Mouse (Mus musculus): Measurements from ENCODE around the gene Snx3.

Snx3 gene

DNA sequence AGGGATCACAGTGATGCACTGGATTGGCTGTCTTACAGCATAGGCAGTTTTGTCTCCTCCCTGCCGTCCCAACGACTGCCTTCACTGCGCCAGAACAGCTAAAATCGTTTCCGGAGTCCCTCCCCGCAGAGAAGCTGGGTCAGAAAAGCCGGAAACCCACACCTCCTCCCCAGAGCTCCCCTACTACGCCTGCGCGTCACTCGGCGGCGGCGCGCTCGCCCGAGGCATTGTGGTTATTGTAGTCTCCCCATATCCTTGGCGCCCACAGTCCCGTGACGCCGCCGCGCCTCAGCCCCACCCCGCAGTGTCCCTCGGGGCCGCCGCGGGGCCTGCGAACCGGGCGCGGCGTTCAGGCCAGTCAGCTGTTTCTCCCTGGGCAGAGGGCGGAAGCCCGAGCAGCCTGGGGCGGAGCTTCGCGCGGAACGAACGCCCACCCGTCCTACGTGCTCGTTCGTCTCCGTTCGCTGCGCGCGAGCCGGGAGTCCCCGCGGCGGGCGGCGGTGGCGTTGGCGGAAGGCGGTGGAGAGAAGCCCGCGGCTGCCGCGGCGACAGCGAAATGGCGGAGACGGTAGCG, at the start of gene Snx3:
Gene Snx3, plus strand, starts transcription at position 256 of the 574 bp plus-strand sequence.
- DNase-seq (ENCODE audit: low spot score): peak; percentile 98

DNA sequence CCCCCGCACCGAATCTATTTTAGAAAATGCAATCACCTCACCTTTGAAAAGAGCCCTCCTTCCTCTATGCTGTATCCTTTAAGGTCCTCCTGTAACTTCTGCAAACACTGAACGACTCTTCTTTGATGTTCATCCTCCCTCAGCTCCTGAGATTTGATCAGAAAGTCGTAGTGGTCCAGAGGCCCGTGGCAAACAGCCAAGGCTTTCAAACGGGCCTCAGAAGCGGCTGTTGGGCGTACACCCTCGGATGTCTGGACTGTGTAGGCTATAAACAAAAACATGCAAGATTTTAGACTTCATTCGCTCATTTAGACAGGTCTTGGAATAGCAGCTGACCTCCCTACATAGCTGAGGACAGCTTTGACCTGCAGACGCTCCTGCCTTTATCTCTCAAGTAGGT, 47.6 kb upstream of the Snx3 start:
- no peak for DNase-seq (ENCODE audit: low spot score)

DNA sequence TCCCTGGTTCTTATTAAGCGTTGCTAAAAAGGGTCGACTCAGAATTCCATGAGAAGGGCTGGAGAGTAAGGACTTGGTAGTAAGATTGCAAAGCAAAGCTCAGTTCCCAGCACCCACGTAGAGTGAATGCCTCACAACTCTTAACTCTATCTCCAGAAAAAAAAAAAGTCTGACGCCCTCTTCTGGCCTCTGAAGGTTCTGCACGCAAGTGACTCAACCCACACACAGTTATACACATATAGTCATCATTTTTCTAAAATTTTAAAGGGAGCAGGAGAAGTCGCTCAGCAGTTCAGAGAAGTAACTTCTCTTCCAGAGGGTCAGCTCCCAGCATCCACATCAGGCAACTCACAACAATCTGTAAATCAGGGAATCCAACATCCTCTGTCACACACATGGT, 47.1 kb upstream of the Snx3 start:
- no peak for DNase-seq (ENCODE audit: low spot score)

DNA sequence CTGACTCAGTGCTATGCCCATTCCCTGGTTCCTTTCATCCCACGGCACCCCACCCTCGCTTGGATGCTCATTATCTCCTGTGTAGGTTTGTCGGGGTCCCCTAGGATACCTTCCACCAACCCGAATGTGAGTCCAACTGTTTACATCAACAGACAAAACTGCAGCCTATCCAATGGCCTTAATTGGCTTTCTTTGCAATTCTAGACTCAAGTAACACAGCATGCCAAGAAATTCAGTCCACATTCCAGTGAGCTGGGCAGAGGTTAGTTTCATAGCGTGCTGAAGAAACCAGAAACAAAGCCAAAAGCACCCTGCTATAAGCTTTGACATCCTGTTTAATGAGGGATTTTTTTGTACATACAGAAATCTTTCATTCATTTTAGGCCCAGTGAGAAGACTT, 45.8 kb upstream of the Snx3 start:
- no peak for DNase-seq (ENCODE audit: low spot score)

DNA sequence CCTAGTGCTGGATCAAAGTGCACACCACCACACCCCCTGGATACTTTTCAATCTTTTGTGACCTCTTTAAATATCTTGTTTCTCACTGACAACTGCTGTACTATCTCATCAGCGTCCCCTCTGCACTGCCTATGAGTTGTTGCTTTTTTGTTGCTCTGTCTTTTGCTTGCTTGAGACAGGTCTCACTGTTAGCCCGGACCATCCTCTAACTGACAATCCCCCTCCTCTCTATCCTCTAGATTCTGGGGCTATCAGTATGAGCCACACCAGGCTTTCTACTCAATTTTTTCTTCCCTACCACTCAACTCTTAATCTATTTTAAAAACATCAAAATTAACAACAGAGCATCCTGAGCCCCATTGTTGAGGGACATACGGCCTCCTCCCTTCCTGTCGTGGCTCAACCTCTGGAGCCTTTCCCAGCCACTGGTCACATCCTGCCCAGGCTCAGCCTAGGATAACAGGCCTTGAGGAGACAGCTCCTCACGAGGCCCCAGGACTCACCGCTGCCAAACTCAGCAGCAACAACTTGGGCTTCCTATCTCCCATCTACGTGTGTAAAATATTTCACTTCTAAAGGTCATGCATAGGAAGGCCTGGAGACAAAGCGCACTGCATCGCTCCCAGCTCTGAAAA, 44.2 kb upstream of the Snx3 start:
- no peak for DNase-seq (ENCODE audit: low spot score)

DNA sequence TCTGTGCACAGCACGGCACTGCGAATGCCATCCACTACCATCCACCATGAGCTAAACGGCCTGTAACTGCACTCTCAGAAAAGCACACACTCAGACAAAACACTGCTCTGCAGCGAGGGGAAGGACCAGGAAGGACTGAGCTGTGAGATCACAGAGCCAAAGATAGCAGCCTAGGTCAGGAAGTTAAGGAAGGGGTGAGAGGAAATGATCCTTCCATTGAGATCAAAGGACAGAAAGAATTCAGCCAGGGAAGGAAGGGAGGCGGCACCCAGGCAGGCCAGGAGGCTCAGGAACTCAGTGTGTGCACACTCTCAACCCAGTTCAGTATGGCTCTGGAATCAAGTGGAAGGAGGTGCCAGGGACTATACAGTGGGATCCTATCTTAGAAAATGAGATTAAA, 37.6 kb upstream of the Snx3 start:
- DNase-seq (ENCODE audit: low spot score): no peak

DNA sequence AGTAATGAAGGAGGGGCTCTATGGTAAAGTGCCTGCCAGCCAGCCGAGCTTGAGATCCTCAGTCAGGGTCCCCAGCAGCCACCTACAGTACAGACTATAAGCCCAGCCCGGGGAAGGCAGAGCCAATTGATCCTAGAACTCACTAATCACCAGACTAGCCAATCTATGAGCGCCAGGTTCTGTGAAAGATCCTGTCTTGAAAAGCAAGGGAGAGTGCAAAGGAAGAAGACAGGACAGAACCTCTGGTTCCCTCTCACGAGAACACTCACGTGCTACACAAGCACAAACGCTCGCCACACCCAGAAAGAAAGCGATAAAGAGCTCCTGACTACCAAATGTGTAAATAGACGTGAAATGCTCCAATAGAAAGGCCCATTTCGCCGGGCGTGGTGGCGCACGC, 37.0 kb upstream of the Snx3 start:
- DNase-seq (ENCODE audit: low spot score): no peak

DNA sequence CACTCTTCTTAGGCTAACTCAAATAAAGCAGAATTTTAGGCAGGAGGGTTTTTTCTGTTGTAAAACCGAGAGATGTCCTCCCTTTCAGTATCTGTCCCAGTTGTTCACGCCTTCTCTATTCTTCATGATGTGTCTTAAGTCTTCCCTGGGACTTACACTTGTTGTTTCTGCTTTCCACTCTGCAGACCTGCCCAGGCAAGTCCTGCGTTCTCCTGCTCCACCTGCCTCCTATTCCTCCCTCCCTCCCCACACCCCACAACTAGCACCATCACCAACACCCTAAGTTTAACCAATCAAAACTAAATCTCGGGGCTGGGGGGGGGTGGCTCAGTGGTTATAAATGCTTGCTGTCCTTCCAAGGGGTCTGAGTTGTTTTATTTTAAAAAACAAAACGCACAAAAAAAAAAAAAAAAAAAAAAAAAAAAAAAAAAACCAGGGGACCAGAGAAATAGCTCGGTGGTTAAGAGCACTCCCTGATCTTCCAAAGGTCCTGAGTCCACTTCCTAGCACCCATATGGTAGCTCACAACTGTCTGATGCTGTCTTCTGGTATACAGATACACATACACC, 26.8 kb upstream of the Snx3 start:
- DNase-seq (ENCODE audit: low spot score): no peak

DNA sequence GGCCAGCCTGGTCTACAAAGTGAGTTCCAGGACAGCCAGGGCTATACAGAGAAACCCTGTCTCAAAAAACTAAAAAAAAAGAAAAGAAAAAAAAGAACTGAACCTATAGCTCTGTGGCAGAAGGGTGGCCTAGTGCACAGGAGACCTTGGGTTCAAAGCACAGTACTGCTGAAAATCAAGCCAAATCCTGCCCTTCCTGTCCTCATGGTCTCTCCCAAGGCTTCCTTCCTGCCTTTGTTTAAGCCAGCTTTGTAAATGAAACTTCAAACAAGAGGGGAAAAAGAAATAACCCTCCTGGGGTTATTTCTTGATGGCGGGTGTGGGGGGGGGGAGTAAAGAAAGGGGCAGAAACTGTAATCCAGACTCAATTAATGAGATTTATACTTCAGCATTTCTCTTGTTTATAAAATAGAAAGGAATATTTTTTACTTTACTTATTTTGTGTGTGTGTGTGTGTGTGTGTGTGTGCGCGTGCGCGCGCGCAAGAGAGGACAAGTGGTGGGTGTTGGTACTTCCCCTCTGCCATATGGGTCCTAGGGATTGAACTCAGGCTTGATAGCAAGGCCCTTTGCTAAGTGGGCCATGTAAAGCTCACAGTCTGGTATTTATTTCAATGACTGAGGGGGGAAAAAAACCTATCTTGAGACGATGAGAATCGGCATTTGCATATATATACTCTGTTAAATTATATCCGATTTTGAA, 24.9 kb upstream of the Snx3 start:
- DNase-seq (ENCODE audit: low spot score): no peak

DNA sequence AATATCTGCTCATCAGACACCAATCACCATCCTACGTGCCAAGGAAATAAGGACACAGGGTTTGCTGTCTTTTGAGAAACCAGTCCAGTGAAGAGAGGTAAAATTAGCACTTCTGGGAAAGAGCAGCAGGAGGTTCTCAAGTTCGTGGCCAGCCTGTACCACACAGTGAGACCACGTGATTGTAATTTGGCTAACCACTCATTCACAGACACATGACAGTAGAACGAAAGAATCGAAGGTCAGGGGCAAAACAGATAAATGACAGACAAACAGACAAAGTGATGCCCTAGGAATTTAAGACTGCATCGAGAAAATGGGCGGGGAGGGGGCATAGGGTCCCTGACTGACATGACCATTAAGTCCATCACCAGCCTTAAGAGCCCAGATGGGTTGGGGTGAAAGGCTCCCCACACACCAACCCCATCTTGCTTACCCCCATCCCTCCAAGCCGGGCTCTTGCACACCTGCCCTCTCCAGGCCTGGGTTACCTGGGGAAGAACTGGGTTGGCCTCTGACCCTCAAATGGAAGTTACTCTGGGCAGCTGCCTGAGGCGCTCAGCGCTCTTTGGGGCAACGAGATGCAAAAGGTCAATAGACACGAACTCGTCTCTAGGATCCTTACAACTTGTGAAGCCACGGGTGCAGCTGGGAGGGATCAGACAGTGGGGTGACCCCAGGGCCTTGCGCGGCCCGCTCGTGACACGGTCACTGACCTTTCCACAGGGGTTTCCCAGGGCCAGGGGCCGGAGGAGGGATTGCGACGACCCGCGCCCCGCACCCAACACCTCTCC, 24.1 kb upstream of the Snx3 start:
- DNase-seq (ENCODE audit: low spot score): no peak

DNA sequence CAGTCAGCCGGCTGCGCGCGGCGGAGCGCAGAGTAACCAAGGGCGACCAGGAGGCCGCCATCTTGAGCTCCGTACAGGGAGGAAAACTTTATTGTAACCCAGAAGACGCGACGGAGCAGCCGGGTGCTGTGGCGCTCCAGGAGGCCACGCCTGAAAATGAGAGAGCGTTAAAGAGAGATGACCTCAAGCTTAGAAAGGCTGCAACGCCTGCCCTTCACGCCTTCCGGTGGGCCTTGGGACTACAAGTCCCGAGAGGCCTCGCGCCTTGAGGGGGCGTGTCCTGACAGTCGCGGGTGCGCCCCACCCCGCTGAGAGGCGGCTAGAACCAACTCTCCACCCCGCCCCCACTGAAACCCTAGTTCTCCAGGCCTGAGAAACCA, 23.5 kb upstream of the Snx3 start, which contains the start of gene Afg1l:
Gene Afg1l, minus strand, starts transcription at position 225 of the 380 bp plus-strand sequence.
- peak; percentile 96 for DNase-seq (ENCODE audit: low spot score)

DNA sequence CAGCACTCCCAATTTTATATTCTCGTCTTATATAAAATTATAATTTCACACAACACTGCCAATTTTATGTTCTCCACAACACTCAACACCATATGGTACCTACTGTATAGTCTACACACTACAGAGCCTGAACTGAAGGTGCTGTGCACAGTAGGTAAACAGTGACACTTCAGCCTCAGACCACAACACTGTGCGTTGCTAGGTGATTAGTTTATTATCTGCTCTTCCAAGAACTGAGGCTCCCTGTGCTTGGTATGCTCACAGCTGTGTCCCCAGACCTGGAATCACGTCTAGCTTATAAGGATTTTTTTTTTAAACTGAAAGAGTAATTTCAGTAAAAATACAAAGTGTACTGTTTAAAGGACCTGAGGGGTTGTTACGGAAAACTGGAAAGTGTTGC, 21.1 kb upstream of the Snx3 start:
- no peak for DNase-seq (ENCODE audit: low spot score)

DNA sequence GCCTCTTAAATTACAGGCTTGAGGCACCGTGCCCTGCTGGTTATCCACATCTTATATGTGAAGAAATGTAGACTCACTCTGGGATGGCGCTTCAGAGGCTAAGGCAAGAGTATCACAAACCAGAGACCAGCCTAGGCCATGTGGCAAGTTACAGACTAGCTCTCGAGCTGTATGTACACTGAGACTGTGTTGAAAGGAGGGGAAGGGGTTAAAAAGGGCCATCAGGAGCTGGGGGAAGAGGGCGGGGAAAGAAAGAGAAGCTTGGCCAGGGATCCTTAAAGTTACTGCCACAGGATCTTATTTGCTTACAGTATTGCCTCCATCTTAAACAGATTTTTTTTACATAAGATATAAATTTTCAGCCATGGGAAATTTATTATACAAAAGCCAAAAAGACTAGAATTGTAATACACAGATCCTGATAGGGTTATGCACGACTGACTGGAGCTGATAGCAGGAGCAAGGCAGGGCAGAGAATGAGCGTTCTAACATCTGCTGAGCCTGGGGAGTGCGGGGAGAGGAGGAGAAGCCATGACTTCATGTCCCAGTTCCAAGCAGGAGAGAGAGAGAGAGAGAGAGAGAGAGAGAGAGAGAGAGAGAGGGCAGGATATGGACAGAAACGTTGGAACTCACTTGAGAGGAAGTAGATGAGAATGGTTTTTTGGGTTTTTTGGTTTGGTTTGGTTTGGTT, 13.1 kb upstream of the Snx3 start:
- no peak for DNase-seq (ENCODE audit: low spot score)

DNA sequence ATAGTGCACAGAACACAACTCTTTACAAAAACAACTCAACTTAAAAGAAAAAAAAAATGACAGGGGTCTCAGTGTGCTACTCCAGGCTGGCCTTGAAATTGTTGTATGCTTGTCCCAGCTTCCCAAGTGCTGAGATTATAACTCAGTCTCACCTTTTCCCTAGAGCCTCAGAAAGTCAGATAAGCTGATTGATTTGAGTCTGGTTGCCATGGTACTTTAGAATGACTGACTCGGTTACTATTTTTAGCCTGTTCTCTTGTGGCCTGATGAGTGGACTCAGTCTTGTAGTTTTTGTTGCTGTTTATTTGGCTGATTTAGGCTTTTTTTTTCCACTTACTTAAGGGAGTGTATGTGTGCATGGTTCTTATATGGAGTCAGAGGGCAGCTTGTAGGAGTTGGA, 10.7 kb upstream of the Snx3 start:
- no peak for DNase-seq (ENCODE audit: low spot score)

DNA sequence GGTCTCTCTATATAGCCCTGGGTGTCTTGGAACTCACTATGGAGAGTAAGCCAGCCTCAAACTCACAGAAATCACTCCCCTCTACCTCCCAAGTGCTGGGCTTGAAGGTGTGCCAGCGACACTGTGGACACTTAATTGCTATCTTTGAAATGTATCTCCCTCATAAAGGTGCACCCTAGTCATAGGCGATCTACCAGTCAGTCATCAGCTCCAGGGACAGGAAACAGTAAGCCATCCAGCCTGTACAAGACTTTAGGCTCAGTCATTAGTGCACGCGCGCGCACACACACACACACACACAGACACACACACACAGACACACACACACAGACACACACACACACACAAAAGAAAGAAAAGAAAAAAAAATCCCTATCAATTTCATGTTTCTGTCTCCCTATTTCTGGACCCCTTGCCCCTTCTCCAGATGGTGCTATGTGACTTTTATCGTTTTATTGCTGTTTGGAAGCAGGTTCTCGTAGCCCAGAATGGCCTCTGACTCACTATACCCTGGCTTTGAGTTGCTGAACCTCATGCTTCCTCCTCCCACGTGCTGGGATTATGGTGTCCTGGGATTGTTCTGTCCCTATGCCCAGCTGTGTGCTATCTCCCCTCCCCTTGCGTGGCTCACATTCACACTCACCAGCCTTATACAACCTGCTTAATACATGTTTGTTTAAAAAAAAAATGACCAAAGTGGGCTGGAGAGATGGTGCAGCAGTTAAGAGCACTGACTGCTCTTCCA, 9.6 kb upstream of the Snx3 start:
- DNase-seq (ENCODE audit: low spot score): no peak

DNA sequence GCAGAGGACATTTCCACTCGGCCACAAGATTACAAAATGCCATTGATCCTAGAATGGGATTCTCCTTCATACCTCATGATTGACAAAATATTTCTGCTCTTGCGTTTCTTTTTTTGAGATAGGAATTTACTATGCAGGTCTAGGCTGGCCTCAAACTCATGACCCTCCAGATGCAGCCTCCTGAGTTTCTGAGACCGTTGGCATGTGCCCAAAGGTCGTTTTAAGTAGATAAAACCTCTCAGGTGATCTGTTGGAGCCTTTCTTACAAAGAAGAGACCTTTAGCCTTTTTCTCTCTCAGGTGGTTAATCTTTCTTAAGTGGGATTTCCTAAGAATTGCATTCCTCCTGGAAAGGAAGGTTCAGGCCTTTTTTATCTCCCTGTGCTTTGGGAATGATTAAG, 8.8 kb upstream of the Snx3 start:
- DNase-seq (ENCODE audit: low spot score): no peak

DNA sequence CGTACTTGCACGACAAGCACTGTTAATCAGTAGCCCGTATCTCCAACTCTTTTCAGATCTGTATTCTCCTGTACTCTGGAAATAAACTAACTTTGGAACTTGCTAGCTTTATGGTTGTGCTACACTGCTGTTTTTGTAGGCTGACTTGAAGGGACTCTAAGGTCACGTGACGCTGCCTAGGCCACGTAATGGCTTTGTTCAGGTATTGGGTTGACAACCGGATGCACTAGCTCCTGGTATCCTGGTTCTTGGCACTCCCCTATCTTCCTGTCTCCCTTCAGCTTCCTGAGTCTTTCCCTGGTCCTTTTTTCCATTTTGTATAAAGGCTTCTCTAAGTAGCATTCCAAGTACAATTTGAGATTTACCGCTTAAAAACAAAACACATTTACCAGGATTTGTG, 1.2 kb upstream of the Snx3 start:
- DNase-seq (ENCODE audit: low spot score): no peak

DNA sequence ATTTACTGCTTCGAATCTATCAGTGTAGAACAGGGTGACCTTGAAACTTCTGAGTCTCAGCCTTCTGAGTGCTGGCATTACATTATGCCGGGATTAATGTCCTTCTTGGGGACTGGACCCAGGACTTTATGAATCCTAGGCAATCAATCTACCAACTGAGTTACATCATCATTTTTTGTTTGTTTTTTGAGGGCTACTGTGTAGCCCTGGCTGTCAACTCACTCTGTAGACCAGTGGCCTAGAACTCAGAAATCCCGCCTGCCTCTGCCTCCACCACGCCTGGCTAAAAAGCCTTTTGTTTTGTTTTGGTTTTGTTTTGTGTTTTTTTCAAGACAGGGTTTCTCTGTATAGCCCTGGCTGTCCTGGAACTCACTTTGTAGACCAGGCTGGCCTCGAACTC, 669 bp upstream of the Snx3 start:
- DNase-seq (ENCODE audit: low spot score): no peak

DNA sequence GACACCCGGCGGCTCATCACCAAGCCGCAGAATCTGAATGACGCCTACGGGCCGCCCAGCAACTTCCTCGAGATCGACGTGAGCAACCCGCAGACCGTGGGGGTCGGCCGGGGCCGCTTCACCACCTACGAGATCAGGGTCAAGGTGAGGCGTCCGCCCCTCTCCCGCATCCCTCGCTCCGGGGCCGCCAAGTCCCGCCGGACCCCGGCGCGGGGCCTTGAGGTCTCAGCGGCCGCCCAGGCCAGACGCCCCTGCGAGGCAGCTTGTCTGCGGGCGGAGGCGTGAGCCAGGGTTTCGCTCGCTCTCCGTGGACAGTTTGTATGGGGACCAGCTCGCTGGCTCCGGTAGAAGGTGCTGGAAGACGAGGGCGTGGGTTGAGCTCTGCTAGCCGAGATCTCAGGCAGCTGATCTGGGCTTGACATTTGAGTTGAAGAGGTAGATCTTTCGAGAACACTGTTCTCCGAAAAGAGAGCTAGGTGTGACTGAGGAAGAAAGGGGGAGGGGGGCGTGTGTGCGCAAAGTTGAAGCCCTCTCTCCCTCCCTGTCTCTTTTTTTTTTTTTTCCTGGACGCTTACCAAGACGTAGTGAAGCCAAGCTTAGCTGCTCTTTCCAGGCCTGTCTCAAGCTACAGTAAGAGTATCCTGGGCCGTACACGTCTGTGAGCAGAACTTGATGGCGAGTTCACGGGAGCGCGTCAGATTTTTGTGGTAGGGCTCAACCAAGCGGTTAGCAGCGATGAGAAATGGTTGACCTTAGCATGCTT, 700 bp downstream of the Snx3 start:
- DNase-seq (ENCODE audit: low spot score): peak; percentile 62

DNA sequence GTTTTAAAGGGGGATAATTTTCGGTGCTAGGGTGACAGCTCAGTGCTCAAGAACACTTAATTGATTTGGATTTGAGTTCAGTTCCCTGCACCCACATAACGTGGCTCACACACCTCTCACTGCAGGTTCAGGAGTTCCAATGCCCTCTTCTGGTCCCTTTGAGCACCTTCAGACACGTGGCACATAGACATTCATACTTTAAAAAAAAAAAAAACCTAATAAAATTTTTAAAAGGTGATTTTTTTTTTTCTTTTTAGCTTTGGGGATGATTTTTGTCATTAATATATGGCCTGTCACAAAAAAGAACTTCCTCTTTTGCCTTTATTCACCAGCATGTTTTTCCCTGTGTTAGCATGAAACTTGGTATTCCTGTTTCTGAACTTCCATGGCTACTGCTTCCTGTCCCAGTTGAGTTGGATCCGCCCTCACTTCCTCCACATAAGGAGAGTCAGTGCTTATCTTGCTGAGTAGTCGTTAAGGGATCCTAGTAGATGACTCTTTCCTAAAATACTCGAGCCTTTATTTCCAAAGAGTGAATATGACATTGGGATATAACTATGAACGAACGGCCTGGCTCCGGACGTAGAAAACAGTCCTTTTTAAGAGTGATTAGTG, 2.4 kb downstream of the Snx3 start:
- no peak for DNase-seq (ENCODE audit: low spot score)
